Mouse (Mus musculus): ENCODE results near the gene Rbks.

- TF ChIP-seq POLR2A (IDR thresholded peaks at IDR 0.05; ENCODE audit: borderline replicate concordance, extremely low read depth, insufficient read depth, insufficient read length, poor library complexity, severe bottlenecking) (no peak), CTCF (IDR thresholded peaks at IDR 0.05; ENCODE audit: borderline replicate concordance, extremely low read depth, insufficient read depth, insufficient read length) (peak; percentile 35; the same call in 1 of the 2 replicates)
Observed at GRCm38 (mm10) chr5:31613852-31614286, 83.6 kb downstream of the Rbks start.
